Mouse (Mus musculus): ENCODE measurements at regions not wholly inside any gene's neighbourhood (a gene's known extent, or its start where the extent isn't known, plus 50 kb on each side); places are given as distances from the start of the nearest gene placed in this dataset.

- no peak for ATAC-seq (replicated peaks in 1 of 2; ENCODE audit: insufficient read depth in 1 of 2, low FRiP score in 2 of 2, low TSS enrichment in 1 of 2, low read depth in 1 of 2, poor library complexity in 2 of 2, severe bottlenecking in 2 of 2)
These were observed 215.1 kb upstream of the Tas2r119 start for GRCm38 (mm10) chr15:31961963-31962362.

DNA sequence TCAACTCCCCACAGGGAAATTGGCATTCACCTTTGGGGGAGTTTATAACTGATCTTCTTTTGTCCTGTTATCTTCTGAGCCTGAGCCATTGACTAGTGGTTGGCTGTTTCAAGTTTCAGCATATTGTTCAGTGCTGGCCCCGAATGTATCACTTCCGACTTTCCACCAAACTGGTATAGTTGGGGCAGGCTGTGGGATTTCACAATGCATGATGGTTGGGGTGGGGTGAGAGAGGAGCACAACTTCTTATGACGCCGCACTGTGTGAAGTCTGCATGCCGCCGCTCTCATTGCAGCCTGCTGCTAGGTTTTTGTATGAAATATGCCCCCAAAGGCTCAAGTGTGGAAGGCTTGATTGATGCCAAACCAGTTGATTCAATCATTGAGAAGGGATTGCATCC is 212.2 kb upstream of the Tas2r119 start:
- ATAC-seq (replicated peaks in 1 of 2; ENCODE audit: insufficient read depth in 1 of 2, low FRiP score in 2 of 2, low TSS enrichment in 1 of 2, low read depth in 1 of 2, poor library complexity in 2 of 2, severe bottlenecking in 2 of 2) = no peak

- ATAC-seq (replicated peaks in 1 of 2; ENCODE audit: insufficient read depth in 1 of 2, low FRiP score in 2 of 2, low TSS enrichment in 1 of 2, low read depth in 1 of 2, poor library complexity in 2 of 2, severe bottlenecking in 2 of 2) = no peak
These were observed 211.5 kb upstream of the Tas2r119 start for GRCm38 (mm10) chr15:31965542-31965941.

GRCm38 (mm10) chr15:31972891-31973290 is 204.2 kb upstream of the Tas2r119 start:
- no peak for ATAC-seq (replicated peaks in 1 of 2; ENCODE audit: insufficient read depth in 1 of 2, low FRiP score in 2 of 2, low TSS enrichment in 1 of 2, low read depth in 1 of 2, poor library complexity in 2 of 2, severe bottlenecking in 2 of 2)

GRCm38 (mm10) chr15:31973889-31974288 is 203.2 kb upstream of the Tas2r119 start:
- no peak for ATAC-seq (replicated peaks in 1 of 2; ENCODE audit: insufficient read depth in 1 of 2, low FRiP score in 2 of 2, low TSS enrichment in 1 of 2, low read depth in 1 of 2, poor library complexity in 2 of 2, severe bottlenecking in 2 of 2)

DNA sequence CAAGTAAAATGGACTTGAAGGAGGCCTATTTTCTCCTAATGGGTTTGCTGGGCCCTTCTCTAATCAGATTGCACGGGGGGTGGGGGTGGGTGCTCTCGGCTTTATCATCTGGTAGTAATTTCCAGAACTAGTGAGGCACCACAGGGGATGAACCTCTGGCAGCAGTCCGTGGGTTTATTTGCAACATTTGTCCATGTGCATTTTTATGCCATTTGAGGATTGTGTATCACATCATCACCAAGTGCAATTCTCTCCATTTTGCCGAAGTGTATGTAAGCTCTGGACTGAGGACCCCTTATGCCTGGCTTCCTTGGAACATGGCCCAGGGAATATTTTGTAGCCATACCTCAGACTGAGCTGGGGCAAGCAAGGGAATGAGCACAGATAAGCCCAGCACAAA is 200.6 kb upstream of the Tas2r119 start:
- no peak for ATAC-seq (replicated peaks in 1 of 2; ENCODE audit: insufficient read depth in 1 of 2, low FRiP score in 2 of 2, low TSS enrichment in 1 of 2, low read depth in 1 of 2, poor library complexity in 2 of 2, severe bottlenecking in 2 of 2)

- no peak for ATAC-seq (replicated peaks in 1 of 2; ENCODE audit: insufficient read depth in 1 of 2, low FRiP score in 2 of 2, low TSS enrichment in 1 of 2, low read depth in 1 of 2, poor library complexity in 2 of 2, severe bottlenecking in 2 of 2)
These were observed 199.5 kb upstream of the Tas2r119 start for GRCm38 (mm10) chr15:31977563-31977962.

DNA sequence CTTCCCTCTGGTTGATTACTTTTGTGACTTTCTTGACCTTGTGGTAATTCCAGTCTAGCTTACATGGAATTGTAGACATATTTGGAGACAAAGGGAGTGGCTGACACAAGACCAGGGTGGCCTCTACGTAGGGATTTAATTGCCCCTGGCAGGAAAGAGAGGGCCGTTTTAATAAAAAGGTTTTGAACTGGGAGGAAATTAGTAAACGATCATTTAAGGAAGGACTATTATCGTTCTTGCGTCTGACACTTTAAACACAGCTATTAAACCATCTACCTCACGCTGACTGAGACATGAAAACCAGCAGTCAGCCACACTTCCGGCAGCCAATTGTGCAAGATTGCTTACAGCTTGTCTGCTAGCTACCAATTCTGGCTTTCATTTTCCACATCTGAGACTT is 197.1 kb upstream of the Tas2r119 start:
- no peak for ATAC-seq (replicated peaks in 1 of 2; ENCODE audit: insufficient read depth in 1 of 2, low FRiP score in 2 of 2, low TSS enrichment in 1 of 2, low read depth in 1 of 2, poor library complexity in 2 of 2, severe bottlenecking in 2 of 2)

- no peak for ATAC-seq (replicated peaks in 1 of 2; ENCODE audit: insufficient read depth in 1 of 2, low FRiP score in 2 of 2, low TSS enrichment in 1 of 2, low read depth in 1 of 2, poor library complexity in 2 of 2, severe bottlenecking in 2 of 2)
These were observed 196.3 kb upstream of the Tas2r119 start for GRCm38 (mm10) chr15:31980791-31981190.

GRCm38 (mm10) chr15:31987291-31987690 is 189.8 kb upstream of the Tas2r119 start:
- no peak for ATAC-seq (replicated peaks in 1 of 2; ENCODE audit: insufficient read depth in 1 of 2, low FRiP score in 2 of 2, low TSS enrichment in 1 of 2, low read depth in 1 of 2, poor library complexity in 2 of 2, severe bottlenecking in 2 of 2)

DNA sequence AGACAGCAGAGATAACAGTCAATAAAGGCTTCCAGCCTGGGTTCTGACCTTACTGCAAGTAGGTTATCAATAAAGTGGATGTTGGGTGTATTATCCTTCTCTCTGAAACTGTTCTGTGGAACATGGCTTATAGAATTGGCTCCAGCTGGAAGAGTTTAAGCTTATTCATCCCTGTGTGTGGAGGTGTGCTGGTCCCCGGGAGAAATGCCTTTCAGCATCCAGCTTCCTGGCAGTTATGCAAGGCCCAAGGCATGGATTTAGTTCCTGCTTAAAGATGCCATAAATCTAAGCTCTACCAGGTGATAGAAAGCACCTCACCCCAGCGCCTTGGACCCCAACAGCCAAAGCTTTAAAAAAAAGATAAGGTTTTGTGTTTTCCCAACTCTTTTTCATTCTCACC is 188.0 kb upstream of the Tas2r119 start:
- no peak for ATAC-seq (replicated peaks in 1 of 2; ENCODE audit: insufficient read depth in 1 of 2, low FRiP score in 2 of 2, low TSS enrichment in 1 of 2, low read depth in 1 of 2, poor library complexity in 2 of 2, severe bottlenecking in 2 of 2)

DNA sequence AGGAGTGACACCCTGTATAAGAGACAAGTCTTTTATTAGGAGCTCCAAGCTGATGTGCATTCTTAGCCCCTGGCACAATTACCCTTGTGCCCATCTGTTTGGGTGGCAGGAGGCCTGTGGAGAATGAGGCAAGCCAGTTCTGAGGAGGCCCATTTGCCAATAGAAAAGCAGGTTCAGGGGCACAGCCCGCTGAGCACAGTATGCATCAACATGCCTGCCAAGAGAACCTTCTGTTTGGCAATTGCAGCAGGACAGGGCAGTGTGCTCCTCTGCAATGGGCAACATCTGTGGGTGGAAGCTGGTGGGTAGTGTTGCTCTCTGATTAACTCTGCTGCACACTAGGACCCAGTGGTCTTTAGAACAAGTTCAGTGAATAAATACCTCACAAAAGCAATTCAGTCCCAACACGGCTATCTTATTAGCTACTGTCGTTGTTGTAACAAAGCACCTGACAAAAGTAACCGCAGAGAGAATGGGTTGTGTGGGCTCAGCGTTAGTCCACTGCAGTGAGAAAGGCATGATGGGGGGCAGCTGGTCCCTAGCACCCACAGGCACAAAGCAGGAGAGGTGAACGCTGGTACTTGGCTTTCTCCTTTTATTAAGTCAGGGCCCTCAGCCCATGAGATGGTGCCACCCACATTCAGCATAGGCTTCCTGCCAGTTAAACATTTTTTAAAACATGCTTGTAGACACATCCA is 187.3 kb upstream of the Tas2r119 start:
- ATAC-seq (replicated peaks in 1 of 2; ENCODE audit: insufficient read depth in 1 of 2, low FRiP score in 2 of 2, low TSS enrichment in 1 of 2, low read depth in 1 of 2, poor library complexity in 2 of 2, severe bottlenecking in 2 of 2) = no peak

DNA sequence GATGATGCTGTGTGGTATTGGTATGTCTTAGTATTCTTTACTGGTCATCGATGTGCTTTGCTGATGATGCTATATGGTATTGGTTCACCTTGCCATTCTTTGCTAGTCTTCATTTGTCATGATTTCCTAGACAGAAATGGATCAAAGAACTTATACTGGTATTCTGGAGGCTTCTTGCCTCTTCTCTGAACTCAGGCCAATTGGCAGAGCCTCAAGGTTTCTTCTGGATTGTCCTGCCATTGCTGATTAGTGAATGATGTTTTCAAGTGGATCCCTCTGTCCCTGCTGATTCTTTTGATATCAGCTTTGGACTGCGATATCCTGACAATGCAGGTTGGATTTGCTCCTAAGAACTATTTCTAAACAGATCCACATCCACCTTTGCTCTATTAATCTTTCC is 179.1 kb upstream of the Tas2r119 start:
- ATAC-seq (replicated peaks in 1 of 2; ENCODE audit: insufficient read depth in 1 of 2, low FRiP score in 2 of 2, low TSS enrichment in 1 of 2, low read depth in 1 of 2, poor library complexity in 2 of 2, severe bottlenecking in 2 of 2) = no peak

GRCm38 (mm10) chr15:31999553-31999952 is 177.5 kb upstream of the Tas2r119 start:
- ATAC-seq (replicated peaks in 1 of 2; ENCODE audit: insufficient read depth in 1 of 2, low FRiP score in 2 of 2, low TSS enrichment in 1 of 2, low read depth in 1 of 2, poor library complexity in 2 of 2, severe bottlenecking in 2 of 2) = no peak

DNA sequence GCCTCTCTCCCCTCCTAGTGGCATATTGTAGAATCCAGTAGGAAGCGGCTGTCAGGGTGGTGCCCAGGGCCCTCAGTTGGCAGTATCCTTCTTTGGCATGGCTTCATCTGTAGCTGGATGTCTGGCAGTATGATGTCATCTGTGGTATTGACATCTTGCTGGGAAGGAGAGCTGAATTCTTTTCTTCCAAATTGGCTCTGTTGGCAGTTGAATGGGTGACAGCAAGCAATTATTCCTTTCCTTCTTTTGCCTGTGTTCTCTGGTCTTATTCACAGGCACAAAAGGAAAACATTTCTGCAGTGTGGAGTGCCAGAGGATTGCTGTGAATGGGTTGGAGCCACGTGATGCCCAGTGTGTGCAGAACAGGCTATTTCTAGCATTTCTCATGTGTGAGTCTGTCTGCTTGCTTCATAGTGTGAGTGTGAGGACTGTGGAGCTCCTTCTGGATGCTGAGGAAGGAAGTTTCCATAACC is 174.1 kb upstream of the Tas2r119 start:
- no peak for ATAC-seq (replicated peaks in 1 of 2; ENCODE audit: insufficient read depth in 1 of 2, low FRiP score in 2 of 2, low TSS enrichment in 1 of 2, low read depth in 1 of 2, poor library complexity in 2 of 2, severe bottlenecking in 2 of 2)

GRCm38 (mm10) chr15:32003489-32003888 is 173.6 kb upstream of the Tas2r119 start:
- ATAC-seq (replicated peaks in 1 of 2; ENCODE audit: insufficient read depth in 1 of 2, low FRiP score in 2 of 2, low TSS enrichment in 1 of 2, low read depth in 1 of 2, poor library complexity in 2 of 2, severe bottlenecking in 2 of 2) = no peak

GRCm38 (mm10) chr15:32005986-32006385 is 171.1 kb upstream of the Tas2r119 start:
- no peak for ATAC-seq (replicated peaks in 1 of 2; ENCODE audit: insufficient read depth in 1 of 2, low FRiP score in 2 of 2, low TSS enrichment in 1 of 2, low read depth in 1 of 2, poor library complexity in 2 of 2, severe bottlenecking in 2 of 2)

- peak; percentile 42 to 59; a peak in 2 of 4 replicates for ATAC-seq (replicated peaks in 1 of 2; ENCODE audit: insufficient read depth in 1 of 2, low FRiP score in 2 of 2, low TSS enrichment in 1 of 2, low read depth in 1 of 2, poor library complexity in 2 of 2, severe bottlenecking in 2 of 2)
These were observed 167.3 kb upstream of the Tas2r119 start for GRCm38 (mm10) chr15:32009818-32010217.

- ATAC-seq (replicated peaks in 1 of 2; ENCODE audit: insufficient read depth in 1 of 2, low FRiP score in 2 of 2, low TSS enrichment in 1 of 2, low read depth in 1 of 2, poor library complexity in 2 of 2, severe bottlenecking in 2 of 2) = peak; percentile 68 to 75
These were observed 165.0 kb upstream of the Tas2r119 start for GRCm38 (mm10) chr15:32012044-32012443.
